Mouse (Mus musculus): ENCODE results near the gene Taf6l.

- TF ChIP-seq CTCF (IDR thresholded peaks at IDR 0.05; ENCODE audit: low read depth) (no peak), EP300 (optimal IDR thresholded peaks at IDR 0.05) (no peak)
Observed at GRCm38 (mm10) chr19:8829660-8830059, 43.4 kb upstream of the Taf6l start, which contains the start of gene AC129217.1.
